Mouse (Mus musculus): ENCODE results near the gene Cdkn2aipnl. TPM values are rescaled to one million over a fixed set of nuclear protein-coding genes. Genes with fewer than 3 reads are reported as not detected.

The Cdkn2aipnl gene
- polyA plus RNA-seq, 3 experiments from 2014 or later: 87.2 to 108 (median 97.6) TPM

DNA sequence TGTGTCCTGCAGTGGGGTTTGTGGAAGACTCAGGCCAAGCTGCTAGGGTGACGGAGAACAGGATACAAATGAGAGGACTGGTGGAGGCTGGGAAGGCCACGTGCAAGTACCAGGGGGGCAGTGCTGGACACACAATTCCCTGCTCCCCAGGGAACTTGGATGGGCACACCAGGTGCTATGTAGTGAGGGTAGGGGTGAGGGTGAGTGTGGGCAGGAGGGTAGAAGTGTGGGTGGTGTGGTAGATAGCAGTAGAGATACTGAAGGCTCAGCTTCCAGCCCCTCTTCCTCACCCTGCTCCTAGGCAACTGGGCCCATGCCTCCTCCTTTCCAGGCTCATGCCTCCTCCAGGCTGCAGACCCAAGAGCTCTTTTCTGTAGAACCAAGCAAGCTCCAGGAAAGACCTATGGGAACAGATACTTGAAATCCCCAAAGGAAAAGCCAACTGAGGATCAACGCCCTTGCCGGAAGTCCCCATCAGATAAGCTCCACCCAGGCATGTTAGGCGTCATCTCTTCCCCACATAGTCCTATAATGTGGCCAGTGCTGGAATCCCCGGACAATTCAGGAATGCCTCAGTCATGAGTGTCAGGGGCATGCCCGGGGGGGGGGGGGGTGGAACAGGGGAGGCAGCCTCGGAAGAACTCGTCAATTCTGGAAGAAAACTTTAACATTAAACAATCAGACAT is 18.2 kb upstream of the Cdkn2aipnl start:
- ATAC-seq: peak; percentile 28

DNA sequence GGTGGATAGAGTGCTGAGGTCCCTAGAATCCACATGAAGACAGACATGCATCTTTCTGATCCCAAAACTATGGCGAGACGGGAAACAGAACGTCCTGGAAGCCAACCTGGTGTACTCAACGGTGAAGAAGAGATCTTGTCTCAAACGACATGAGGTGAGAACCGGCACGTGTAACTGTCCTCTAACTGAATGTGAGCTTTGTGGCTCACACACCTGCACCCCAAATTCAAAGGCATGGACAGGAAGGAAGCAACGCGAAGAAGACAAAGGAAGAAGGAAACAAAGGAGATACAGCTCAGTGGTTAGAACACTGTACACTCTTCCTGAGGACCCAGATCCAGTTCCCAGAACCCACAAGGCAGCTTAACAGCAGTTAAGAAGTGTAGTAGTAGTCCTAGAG is 17.5 kb upstream of the Cdkn2aipnl start:
- no peak for ATAC-seq

DNA sequence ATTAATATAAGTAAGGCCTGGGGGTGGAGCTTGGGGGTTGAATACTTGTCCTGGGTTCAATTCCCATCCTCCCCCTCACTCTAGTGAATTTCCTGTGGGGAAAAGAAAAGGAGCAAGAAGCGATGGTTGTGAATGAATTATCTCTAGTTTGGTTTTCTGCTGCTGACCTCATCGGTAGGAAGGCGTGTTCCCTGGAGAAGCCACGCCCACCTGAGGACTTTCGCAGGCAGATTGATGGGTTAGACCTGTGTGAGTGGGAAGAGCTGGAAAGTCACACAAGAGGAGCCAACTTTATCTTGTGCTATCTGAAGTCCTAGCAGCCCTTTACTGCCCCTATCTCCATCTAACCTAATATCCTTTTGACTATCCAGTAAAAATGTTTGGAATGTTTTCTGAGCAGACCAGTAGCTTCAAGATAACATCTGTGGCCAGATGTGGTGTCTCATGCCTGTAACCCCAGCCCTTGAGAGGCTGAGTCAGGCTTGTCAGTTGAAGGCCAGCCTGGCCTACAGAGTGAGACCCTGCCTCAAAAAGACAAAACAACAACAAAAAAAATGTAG is 15.5 kb upstream of the Cdkn2aipnl start:
- ATAC-seq: no peak

DNA sequence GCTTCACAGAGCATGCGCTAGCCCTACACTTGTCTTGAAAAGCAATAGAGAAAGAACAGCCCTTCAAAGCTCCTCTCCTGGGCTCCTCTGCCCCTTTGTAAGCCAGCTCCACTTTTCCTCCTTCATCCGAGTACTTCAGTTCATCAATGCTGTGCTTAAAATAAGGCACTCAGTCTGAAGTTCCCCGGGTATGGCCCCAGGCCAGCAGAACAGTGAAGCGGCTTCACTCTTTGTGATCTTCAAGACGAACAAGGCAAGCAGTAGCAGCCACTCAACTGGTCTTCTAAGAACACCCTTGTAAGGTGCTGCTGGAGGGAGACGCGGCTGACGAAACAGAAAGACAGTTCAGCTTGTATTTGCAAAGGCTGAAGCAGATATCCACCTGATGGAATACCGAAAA is 11.3 kb upstream of the Cdkn2aipnl start:
- ATAC-seq: no peak

DNA sequence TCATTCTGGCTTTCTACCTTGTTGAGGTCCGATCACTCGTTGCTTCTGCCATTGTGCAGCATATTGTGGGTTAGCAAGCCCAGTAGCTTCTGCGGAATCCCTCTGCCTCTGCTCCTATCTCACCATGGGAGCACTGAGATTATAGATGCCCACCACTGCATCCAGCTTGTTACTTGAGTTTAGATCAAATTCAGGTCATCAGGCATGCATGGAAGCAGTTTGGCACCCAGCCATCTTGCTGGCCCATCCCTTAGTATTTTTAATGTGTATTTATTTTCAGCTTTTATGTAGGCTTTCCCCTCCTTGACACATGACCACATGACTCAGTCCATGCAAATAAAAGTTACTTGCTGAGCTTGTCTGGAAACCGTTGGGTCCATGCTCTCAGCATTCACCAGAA is 9.7 kb upstream of the Cdkn2aipnl start:
- no peak for ATAC-seq

DNA sequence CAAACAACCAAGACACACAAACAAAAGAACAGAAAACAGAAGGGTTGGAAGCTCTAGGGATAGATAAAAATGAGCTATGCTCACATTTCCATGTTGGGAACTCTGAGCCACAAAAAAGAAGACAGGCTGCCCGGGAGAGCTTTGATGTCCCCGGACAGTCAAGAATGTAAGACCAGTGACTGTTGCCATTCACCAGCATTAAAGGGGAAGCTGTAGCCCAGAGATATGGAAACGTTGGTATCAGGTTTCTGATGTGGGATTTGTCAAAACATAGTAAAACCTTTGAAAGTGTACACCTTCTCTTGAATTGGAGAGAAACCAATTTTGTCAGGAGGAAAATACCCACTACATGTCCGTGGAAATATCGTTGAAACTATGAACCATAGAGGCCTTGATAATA is 8.0 kb upstream of the Cdkn2aipnl start:
- no peak for ATAC-seq

DNA sequence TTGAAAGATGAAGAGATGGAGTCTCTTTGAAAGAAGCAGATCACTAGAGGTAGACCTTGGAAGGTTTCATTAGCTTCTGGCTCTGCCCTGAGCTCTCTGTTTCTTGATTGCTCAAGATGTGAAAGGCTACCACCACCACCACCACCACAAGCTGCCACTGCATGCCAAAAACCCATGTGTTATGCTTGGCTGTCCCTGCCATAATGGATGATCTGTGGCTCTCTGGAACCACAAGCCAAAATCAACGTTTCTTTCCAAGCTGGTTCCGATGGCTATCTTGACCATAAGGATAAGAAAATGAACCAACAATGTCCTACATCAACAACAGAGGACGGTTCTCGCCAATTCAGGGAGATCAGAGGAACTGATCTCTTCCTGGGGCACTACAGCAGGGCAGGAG is 7.4 kb upstream of the Cdkn2aipnl start:
- ATAC-seq: no peak

DNA sequence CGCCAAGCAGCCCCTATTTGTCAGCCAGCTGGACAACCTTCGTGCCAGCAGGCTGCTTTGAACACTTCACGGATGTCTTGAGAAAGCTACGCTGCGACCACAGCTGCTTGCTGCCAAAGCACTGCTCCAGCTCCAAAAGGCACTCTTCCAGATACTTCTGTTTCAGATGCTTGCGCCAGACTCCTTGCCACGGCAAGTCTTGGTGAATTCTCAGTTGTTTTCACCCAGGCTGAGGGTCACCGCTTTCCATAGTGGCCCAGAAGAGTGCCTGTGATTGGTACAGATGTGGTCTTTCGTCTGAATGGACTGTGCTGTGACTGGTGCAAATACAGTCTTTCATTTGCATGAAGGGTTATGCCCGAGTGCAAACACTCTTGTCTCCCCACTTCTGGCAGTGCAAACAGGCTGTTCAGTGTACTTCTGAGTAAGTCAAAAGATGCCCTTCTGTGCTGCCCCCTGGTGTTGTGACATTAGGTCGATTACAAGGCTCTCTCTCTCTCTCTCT is 6.4 kb upstream of the Cdkn2aipnl start:
- ATAC-seq: no peak

DNA sequence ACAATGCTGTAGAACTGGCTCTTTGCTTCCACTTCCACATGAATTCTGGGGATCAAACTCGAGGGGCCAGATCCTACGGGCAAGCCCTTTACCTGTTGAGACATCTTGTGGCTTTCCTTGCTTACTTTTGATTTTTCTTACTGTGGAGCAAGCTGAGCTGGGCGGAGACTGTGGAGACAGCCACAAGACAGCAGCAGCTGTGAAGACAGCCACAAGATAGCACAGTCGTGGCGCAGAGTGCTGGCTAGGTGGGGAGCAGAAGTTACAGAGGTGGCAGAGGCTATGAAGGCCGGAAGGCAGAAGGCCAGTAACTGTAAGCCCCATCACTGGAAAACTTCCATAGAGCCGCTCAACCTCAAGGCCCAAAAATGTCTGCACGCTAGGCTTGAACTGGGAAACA is 5.7 kb upstream of the Cdkn2aipnl start:
- ATAC-seq: no peak

DNA sequence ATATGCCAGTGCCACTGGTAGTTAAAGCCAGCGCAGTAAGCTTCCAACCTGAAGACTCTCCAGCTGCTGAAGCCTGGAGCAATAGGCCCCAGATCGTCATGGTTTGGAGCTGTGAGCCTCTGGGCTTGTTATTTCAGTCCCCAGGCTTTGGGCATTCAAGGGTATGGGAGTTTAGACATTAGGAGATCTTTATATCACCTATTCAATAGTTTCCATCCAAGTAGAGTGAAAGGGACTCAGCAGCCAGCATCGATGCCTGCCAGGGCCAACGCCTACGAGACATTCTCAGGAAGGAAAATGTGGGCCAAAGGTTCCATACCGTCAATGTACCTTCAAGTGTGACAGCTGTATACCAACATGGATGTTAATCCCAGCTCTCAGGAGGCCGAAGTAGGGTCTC is 5.2 kb upstream of the Cdkn2aipnl start:
- ATAC-seq: no peak

DNA sequence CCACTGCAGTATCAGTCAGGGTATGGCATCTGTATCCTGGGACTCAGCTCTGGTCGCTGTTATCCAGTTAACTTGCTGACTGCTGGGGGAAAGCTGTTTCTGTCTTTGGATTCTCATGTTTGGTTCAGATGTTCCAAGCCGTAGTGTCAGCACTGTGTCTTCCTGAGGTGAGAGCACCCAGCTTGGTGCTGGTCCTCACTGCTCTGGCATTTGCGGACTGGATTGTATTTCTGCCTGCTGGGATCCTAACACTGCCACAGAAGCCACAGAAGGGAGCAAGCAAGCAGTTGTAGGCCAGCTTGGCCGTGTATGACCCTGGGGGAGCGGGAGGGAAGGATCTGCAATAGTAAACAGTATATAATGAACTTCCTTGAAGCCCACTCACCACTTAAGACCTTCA is 810 bp upstream of the Cdkn2aipnl start:
- ATAC-seq: no peak

DNA sequence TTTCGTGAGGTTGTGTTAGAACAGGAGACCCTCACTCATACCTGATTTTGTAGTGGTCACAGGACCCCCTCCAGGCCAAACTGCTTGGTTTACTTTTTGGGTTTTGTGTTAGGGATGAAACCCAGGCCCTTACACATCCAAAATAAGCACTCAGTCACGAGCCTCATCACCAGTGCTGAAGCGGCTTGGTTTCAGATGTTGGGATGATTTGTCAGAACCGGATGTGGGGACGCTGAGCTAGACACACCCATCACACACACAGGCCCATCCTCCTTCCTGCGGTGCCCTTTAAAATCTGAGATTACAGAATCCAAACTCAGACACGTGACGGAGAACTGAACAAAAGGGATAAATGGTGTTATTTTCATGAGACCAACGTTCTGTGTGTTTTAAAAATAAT is 1.4 kb downstream of the Cdkn2aipnl start:
- peak; percentile 67 for ATAC-seq

DNA sequence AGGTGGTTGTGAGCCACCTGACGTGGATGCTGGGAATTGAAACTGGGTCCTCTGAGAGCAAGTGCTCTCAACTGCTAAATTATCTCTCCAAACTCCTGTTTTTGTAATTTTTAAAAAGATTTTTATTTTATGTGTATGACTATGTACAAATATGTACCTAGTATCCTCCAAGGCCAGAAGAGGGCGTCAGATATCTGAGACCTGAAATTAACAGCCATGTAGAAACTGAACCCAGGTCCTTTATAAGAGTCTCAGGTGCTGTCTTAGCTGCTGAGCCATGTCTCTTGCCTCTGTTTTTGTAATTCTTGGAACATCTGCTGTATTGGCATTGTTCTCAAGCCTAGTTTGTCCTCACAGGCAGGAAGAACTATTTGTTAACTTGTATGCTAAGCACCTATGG is 2.0 kb downstream of the Cdkn2aipnl start:
- ATAC-seq: no peak

DNA sequence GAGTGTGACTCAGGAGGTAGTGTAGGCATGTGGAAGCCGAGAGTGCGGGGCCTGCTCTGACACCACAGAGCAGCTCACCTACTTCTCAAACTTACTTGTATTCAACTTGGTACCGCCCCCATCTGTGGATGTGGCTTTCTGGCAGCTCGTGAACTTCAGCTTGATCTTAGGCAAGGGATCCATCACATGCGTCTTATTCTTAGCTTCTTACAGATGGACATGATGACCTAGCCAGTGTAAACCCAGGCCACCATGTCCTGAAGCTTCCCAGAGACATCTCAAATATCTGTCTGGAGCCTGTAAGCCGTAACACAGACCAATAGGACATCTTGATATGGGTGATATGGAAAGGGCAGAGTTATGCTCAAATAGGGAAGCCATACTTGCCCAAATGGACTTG is 4.2 kb downstream of the Cdkn2aipnl start:
- ATAC-seq: no peak

DNA sequence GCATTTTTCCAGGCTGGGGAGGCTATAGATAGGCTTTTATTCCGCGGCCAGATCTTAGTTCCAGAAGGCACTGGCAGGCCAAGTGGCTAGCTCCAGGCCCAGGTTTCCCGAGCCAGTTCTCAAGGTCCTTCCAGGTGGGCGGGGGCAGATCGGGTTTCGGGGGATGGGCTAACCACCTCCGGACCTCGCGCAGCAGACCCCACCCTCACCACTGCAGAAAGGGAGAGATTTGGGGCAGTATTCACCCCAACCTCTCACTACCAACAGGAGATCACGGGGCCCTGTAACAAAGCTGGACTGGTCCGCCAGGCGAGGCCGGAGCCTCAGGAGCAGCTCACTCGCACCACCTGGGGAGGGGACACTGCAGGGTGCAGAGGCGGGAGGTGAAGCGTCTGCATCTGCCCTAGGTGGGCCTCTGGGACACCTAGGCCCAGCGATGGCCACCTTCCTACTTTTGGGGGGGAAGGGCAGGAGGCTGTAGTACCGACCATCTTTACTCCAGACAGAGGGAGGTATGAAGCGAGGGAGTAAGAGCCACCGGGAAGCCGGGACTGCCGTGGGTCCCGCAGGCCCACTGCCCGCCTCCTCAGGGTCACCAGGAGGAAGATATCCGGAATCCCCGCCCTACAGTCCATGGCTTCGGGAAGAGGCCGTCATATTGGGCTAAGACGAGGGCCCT is 32.3 kb downstream of the Cdkn2aipnl start:
- no peak for ATAC-seq

DNA sequence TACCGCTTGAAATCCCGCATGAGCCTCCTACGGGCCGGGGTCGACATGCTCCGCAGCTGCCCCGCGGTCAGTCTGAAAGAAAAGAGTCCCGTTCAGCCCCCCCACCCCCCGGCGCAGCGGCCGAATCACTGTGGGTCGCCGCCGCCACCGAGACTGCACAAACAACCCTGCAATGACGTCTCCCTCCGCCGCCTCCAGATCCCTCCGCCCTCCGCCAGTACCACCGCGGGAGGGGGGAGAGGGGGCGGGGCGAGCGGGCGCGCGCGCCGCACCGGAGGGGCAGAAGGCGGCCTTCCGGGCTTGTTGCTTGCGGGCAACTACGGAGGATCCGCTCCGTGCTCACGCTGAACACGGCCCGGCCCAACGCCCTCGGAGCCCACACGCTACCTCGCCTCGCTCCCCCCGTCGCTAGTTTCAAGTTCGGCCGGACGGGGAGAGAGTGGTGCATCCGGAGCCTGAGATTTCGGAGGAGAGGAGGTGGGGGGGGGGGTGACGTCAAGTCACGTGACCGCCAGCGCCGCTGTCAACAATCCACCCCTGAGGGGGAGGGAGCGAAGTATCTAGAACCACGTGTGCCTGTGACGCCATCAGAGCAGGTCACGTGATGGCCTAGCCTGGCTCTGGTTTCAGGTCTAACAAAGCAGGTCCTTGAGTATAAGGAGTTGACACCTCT is 33.0 kb downstream of the Cdkn2aipnl start, which contains the start of gene Ube2b:
Gene Ube2b, minus strand, starts transcription at position 473 of the 673 bp plus-strand sequence.
- peak; percentile 74 for ATAC-seq

DNA sequence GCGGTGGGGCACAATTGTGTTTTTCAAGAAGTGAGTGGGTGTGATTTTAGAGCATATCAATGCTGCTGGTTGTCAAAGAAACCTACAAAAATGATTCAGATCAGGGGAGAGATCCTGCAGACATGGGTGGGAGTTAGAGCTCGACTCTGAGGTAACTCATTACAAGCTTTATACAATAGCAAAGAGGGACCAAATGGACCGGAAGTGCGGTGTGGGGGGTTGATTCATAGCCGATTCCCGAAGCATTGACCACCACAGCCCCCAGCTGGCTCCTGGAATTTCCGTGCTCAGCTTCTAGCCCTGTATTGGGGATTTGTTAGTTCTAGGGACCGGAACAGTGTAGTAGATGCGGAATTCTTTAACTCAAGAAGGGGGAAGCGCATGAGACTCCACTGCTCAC is 33.9 kb downstream of the Cdkn2aipnl start:
- ATAC-seq: no peak

DNA sequence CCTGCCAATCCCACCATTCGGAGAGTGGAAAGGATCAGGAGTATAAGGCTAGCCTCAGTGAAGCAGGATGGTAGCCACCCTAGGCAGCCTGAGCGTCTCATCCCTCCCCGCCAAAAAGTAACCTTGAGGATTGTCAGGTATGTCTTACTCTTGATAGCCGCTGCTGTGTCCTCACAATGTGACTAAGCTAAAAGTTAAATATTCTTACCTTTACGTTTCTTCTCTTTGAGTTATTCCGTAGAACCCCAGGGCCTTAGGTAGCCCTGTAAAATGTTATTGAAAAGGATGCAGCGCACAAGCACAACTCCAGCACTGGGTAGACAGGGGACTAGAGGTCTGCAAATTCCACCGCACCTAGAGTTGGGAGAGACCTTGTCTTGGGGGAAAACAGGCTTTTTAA is 34.4 kb downstream of the Cdkn2aipnl start:
- ATAC-seq: no peak

DNA sequence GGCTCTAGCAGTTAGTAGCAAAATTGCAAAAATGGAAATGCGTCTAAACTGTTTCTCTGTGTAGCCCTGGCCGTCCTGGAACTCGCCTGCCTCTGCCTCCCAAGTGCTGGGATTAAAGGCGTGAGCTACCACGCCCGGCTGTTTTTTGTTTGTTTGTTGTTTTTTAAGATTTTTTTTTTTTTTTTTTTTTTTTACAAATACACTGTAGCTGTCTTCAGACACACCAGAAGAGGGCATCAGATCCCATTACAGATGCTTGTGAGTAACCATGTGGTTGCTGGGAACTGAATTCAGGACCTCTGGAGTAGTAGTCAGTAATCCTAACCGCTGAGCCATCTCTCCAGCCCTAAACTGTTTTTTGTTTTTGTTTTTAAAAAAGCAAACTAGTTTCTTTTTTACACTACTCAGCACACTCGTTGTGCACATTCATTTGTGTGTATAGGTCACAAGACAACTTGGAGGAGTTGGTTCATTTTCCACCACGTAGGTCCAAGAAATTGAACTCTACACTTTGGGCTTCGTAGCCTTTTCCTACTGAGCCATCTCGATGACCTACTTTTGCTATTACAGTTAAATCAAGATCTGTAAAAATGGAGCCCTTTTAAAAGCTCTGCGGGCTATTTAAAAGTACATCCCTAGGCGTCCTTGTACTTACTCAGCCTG is 35.5 kb downstream of the Cdkn2aipnl start:
- no peak for ATAC-seq

DNA sequence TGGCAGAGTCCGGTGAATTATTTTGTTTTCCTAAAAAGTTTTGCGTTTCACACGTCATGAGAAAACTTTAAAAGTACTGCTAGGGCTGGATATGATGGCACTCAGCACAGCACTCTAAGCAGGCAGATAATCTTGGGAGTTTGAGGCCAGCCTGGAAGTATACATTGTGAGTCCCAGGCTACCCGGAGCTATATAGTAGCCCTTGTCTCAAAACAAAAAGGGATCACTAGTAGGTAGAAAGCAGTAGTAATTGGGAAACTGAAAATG is 36.0 kb downstream of the Cdkn2aipnl start:
- ATAC-seq: no peak

DNA sequence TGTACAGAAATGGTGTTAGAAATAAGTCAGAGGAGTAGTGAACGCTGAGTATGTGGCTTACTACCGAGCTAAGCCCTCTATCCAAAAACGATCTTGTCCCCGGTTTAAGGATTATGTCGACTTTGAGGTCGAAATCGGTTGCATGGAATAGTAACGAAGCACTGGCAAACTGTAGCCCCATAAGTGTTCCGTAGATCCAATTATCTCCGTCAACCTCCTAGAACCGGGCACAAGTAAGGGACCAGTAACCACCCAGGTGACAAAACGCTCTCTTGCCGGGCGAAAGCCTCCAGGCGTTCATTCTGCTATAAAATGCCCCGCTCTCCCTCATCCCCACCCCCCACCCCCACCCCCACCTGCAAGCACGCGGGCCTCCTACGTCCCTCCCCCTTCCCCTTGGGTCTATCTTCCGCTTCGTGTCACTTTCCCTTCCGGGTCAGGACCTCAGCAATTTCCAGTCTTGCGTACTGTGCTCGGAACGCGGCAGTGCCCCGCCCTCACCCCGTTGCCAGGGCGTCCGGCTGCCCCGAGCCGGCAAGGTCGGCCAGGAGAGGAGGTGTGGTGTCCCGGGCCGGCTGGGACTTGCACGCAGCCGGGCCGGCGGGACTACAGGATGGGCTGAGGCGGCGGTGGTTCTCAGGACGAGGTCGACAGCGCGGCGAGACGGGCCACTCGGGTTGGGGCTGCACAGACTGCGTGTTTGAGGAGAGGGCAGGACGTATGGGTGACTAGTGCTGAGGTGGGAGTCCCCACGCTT is 36.5 kb downstream of the Cdkn2aipnl start, which contains the start of gene Cdkl3:
Gene Cdkl3, plus strand, starts transcription at position 450 of the 757 bp plus-strand sequence.
- peak; percentile 80 for ATAC-seq

DNA sequence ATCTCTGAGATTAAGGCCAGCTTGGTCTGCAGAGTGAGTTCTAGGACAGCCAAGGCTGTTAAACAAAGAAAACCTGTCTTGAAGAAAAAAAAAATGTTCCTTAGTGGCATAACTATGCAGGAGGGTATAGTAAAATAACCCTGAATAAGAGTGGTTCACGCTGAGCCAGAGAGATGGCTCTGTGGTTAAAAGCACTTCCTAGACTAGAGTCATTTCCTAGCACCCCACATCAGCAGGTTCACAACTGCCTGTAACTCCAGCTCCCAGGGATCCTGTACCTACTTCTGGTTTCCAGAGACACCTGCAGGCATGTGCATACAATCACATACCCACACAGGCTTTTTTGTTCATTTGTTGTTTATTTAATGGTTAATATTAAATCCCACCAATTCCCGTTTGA is 38.1 kb downstream of the Cdkn2aipnl start:
- ATAC-seq: no peak

All from inflammation-experienced regulatory T-cells, adult 6 months (primary cell).